Mouse (Mus musculus) cortical plate, adult 2 months (tissue): ENCODE results near the gene Glrx3. TPM values are rescaled to one million over a fixed set of nuclear protein-coding genes. Genes with fewer than 3 reads are reported as not detected.
A peak's percentile ranks its signal among the peaks of the same experiment; 100 is the strongest.

Experiments used
- H3K27ac ChIP-seq: fragments of 200-500 bp; 2 replicates; pipeline ENCODE4 v1.5.1; 2012; ENCODE audit warnings: low read length, control low read depth, inconsistent platforms; ENCODE audit not compliant: insufficient read depth
- H3K4me1 ChIP-seq: fragments of 200-500 bp; 2 replicates; pipeline ENCODE4 v1.6.1; 2011; ENCODE audit warnings: low read length; ENCODE audit not compliant: control insufficient read depth, insufficient read depth
- H3K4me3 ChIP-seq: fragments of 200-500 bp; 2 replicates; pipeline ENCODE4 v1.5.1; 2011; ENCODE audit warnings: mild to moderate bottlenecking, low read length, control low read depth; ENCODE audit not compliant: insufficient read depth
- CTCF ChIP-seq: fragments of 200-500 bp; IDR thresholded peaks from 2 replicates; pipeline ENCODE4 v1.5.1; 2011; ENCODE audit warnings: mild to moderate bottlenecking, control low read depth, low read length; ENCODE audit not compliant: insufficient read depth; ENCODE audit errors: extremely low read depth
- POLR2A ChIP-seq: fragments of 200-500 bp; IDR thresholded peaks from 2 replicates; pipeline ENCODE4 v1.6.1; 2011; ENCODE audit warnings: mild to moderate bottlenecking, low read length, control low read depth; ENCODE audit not compliant: insufficient read depth; ENCODE audit errors: extremely low read depth
- polyA plus RNA-seq: library from polyadenylated mRNA; depleted of rRNA; stranded (reverse); fragments of >200 nt; gene quantifications from 2 replicates; pipeline ENCODE4 v1.2.3, GENCODE M21; 2012

Gene Glrx3
- polyA plus RNA-seq, 1 experiment = 102 TPM

GRCm38 (mm10) chr7:137471431-137472120 is 34.2 kb downstream of the Glrx3 start:
- Histone ChIP-seq H3K4me1 (no peaks in the 10 kb centered on the region), H3K27ac (no peak overlapping the region), H3K4me3 (no peak overlapping the region)
- TF ChIP-seq POLR2A (no peak), CTCF (peak; percentile 25; the same call in 1 of the 2 replicates)

GRCm38 (mm10) chr7:137472149-137472548 is 34.7 kb downstream of the Glrx3 start:
- Histone ChIP-seq H3K27ac (no peak overlapping the region), H3K4me3 (no peak overlapping the region), H3K4me1 (no peaks in the 10 kb centered on the region)
- TF ChIP-seq CTCF = no peak
- TF ChIP-seq POLR2A = no peak

GRCm38 (mm10) chr7:137477950-137478620 is 40.7 kb downstream of the Glrx3 start:
- Histone ChIP-seq H3K4me3 (0 out of 2 replicates have a peak overlapping the region, but pooled peaks have one; percentile 4), H3K27ac (no peak overlapping the region), H3K4me1 (no peaks in the 10 kb centered on the region)
- peak; percentile 100 for TF ChIP-seq CTCF
- TF ChIP-seq POLR2A = no peak

GRCm38 (mm10) chr7:137478621-137478982 is 41.2 kb downstream of the Glrx3 start:
- Histone ChIP-seq H3K27ac (no peak overlapping the region), H3K4me3 (0 out of 2 replicates have a peak overlapping the region, but pooled peaks have one; percentile 4), H3K4me1 (no peaks in the 10 kb centered on the region)
- no peak for TF ChIP-seq POLR2A

- Histone ChIP-seq H3K27ac (no peak overlapping the region), H3K4me1 (no peaks in the 10 kb centered on the region), H3K4me3 (no peak overlapping the region)
- TF ChIP-seq CTCF = no peak
- TF ChIP-seq POLR2A = no peak
Measured at GRCm38 (mm10) chr7:137480839-137481238, 43.4 kb downstream of the Glrx3 start.

- TF ChIP-seq POLR2A (no peak), CTCF (no peak)
Measured at GRCm38 (mm10) chr7:137483987-137484386, 46.6 kb downstream of the Glrx3 start.

GRCm38 (mm10) chr7:137488391-137488790 is 51.0 kb downstream of the Glrx3 start:
- Histone ChIP-seq H3K27ac (no peak overlapping the region), H3K4me1 (no peaks in the 10 kb centered on the region), H3K4me3 (no peak overlapping the region)
- TF ChIP-seq CTCF (no peak), POLR2A (no peak)

More at GRCm38 (mm10) chr7:137483987-137484386, 46.6 kb downstream of the Glrx3 start:
- no peak overlapping the region for H3K4me3 ChIP-seq
- H3K4me1 ChIP-seq = no peaks in the 10 kb centered on the region
- no peak overlapping the region for H3K27ac ChIP-seq

- H3K27ac ChIP-seq = no peak overlapping the region
- no peaks in the 10 kb centered on the region for H3K4me1 ChIP-seq
- H3K4me3 ChIP-seq = no peak overlapping the region
- TF ChIP-seq CTCF = no peak
- TF ChIP-seq POLR2A = no peak
Measured at GRCm38 (mm10) chr7:137490711-137491110, 53.3 kb downstream of the Glrx3 start.

GRCm38 (mm10) chr7:137492307-137492973 is 55.0 kb downstream of the Glrx3 start:
- H3K4me3 ChIP-seq = no peak overlapping the region
- H3K27ac ChIP-seq = no peak overlapping the region
- no peaks in the 10 kb centered on the region for H3K4me1 ChIP-seq
- TF ChIP-seq CTCF = no peak
- no peak for TF ChIP-seq POLR2A

- TF ChIP-seq POLR2A (no peak), CTCF (no peak)
- Histone ChIP-seq H3K4me3 (no peak overlapping the region), H3K4me1 (no peaks in the 10 kb centered on the region), H3K27ac (no peak overlapping the region)
Measured at GRCm38 (mm10) chr7:137498736-137499135, 61.3 kb downstream of the Glrx3 start.

- Histone ChIP-seq H3K4me3 (no peak overlapping the region), H3K4me1 (no peaks in the 10 kb centered on the region), H3K27ac (no peak overlapping the region)
- TF ChIP-seq CTCF (no peak), POLR2A (no peak)
Measured at GRCm38 (mm10) chr7:137517588-137517987, 80.2 kb downstream of the Glrx3 start.
